Comparison of ENCODE assay signal across 21 mouse cellular contexts in the genomic region with DNA sequence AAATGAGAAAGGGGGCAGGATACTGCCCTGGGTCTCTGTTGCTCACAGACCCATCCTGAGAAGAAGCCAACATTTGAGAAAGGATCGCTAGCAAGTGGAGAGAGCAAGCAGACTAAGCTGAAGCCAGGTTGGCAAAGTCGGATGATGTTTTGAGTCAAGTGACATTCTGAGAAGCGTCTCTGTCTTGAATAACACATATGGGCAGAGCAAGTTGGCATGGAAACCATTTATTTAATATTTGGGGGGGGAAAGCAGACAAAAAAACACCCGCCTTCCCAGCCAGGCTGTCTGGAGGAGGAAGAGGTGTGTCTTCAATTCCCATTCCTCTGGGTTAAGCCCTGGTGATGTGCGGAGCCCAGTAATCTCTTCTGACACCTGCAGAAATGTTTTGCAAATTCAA.
DNase-seq lines count a peak whose midpoint lies in the region; ATAC-seq and TF ChIP-seq lines count a peak whose summit lies in the region.
"Had no signal": no experiment of that assay in that cellular context is flagged by ENCODE, and none has a peak within 500 bp of the region (broad histone marks: within the 10 kb centered on the region; RNA-seq: fewer than 3 reads in every experiment).

No protein-coding gene starts in this region.

- no peak for DNase-seq in forebrain, embryonic 10.5 days (ENCODE audit: extremely low spot score, low spot score)
- peak in 1 of 2 experiments; percentile 34 for DNase-seq in layer of hippocampus, adult 2 months (ENCODE audit: low spot score in 2 of 2)
- no peak for DNase-seq in layer of hippocampus, adult 11-12 months (ENCODE audit: low spot score)
- peak; percentile 49 for DNase-seq in brain, embryonic 14.5 days (ENCODE audit: low read depth)
- DNase-seq in forebrain, postnatal 0 days, result peak; percentile 47
- no peak for DNase-seq in adrenal gland, adult (ENCODE audit: inconsistent age in 2 of 2, low spot score in 1 of 2)
- DNase-seq: adrenal gland, adult 8-10 months; adrenal gland, postnatal 36 days; cerebellum, adult 11-12 months; cerebellum, adult 9-10 months; cerebellum, postnatal 25 days; gastrocnemius, postnatal 36 days; heart, adult 18-20 months; heart, postnatal 14 days; kidney, adult 11 months had no signal

- WGBS in forebrain, embryonic 15.5 days, result 72% methylated on average over 5 of the region's 5 CpGs
- WGBS in forebrain, embryonic 10.5 days, result 90% methylated on average over 5 of the region's 5 CpGs
- WGBS in forebrain, postnatal 0 days, result 60% methylated on average over 5 of the region's 5 CpGs

- H3K36me3 ChIP-seq in forebrain, embryonic 15.5 days, result peaks cover 3% of the 10 kb centered on the region; the same call in 1 of the 2 replicates
- H3K36me3 ChIP-seq in forebrain, embryonic 10.5 days (replicated peaks), result peaks cover 3% of the 10 kb centered on the region
- H3K36me3 ChIP-seq in forebrain, postnatal 0 days (ENCODE audit: insufficient read depth), result peaks cover 5% of the 10 kb centered on the region; the same call in 1 of the 2 replicates
- H3K36me3 ChIP-seq: embryonic facial prominence, embryonic 13.5 days; heart, embryonic 15.5 days had no signal

- H3K27me3 ChIP-seq in forebrain, embryonic 15.5 days, result no peaks in the 10 kb centered on the region
- H3K27me3 ChIP-seq in forebrain, embryonic 10.5 days (ENCODE audit: poor library complexity, severe bottlenecking), result no peaks in the 10 kb centered on the region
- no peaks in the 10 kb centered on the region for H3K27me3 ChIP-seq in forebrain, postnatal 0 days (ENCODE audit: insufficient read depth, low read length)
- H3K27me3 ChIP-seq: embryonic facial prominence, embryonic 13.5 days; heart, embryonic 15.5 days; hindbrain, embryonic 13.5 days had no signal

- ATAC-seq in forebrain, embryonic 15.5 days (replicated peaks), result peak; percentile 57; the same call in 1 of the 2 replicates
- ATAC-seq in forebrain, postnatal 0 days, result peak; percentile 50
- ATAC-seq: hindbrain, postnatal 0 days had no signal

- H3K4me3 ChIP-seq in forebrain, embryonic 15.5 days, result no peak overlapping the region
- H3K4me3 ChIP-seq in forebrain, embryonic 10.5 days, result no peak overlapping the region
- H3K4me3 ChIP-seq in layer of hippocampus, adult 2 months, result no peak overlapping the region
- H3K4me3 ChIP-seq in forebrain, postnatal 0 days (ENCODE audit: low read depth, low read length), result no peak overlapping the region
- H3K4me3 ChIP-seq: embryonic facial prominence, embryonic 13.5 days; heart, embryonic 15.5 days; hindbrain, embryonic 13.5 days had no signal

- TF ChIP-seq CTCF in layer of hippocampus, adult 2 months (conservative IDR thresholded peaks at IDR 0.05), result no peak
- TF ChIP-seq CTCF in brain, embryonic 14.5 days (IDR thresholded peaks at IDR 0.05; ENCODE audit: borderline replicate concordance, extremely low read depth, insufficient read depth, insufficient read length), result no peak
- no peak for TF ChIP-seq CTCF in forebrain, postnatal 0 days (IDR thresholded peaks at IDR 0.05; ENCODE audit: low read depth)

- no peaks in the 10 kb centered on the region for H3K9me3 ChIP-seq in forebrain, embryonic 15.5 days
- H3K9me3 ChIP-seq in forebrain, embryonic 10.5 days, result no peaks in the 10 kb centered on the region
- H3K9me3 ChIP-seq in forebrain, postnatal 0 days (ENCODE audit: low read length), result no peaks in the 10 kb centered on the region
- H3K9me3 ChIP-seq: embryonic facial prominence, embryonic 13.5 days; heart, embryonic 15.5 days; hindbrain, embryonic 13.5 days had no signal

- TF ChIP-seq POLR2A in brain, embryonic 14.5 days (IDR thresholded peaks at IDR 0.05; ENCODE audit: borderline replicate concordance, extremely low read depth, insufficient read depth, insufficient read length, poor library complexity, severe bottlenecking), result no peak

- peaks cover 10% of the 10 kb centered on the region; the same call in 1 of the 2 replicates for H3K4me1 ChIP-seq in forebrain, embryonic 15.5 days
- no peaks in the 10 kb centered on the region for H3K4me1 ChIP-seq in forebrain, embryonic 10.5 days
- no peaks in the 10 kb centered on the region for H3K4me1 ChIP-seq in forebrain, postnatal 0 days (ENCODE audit: insufficient read depth)
- H3K4me1 ChIP-seq: embryonic facial prominence, embryonic 13.5 days; heart, embryonic 15.5 days had no signal

- H3K27ac ChIP-seq in forebrain, embryonic 15.5 days (replicated peaks), result peak overlapping the region; percentile 47; the same call in 1 of the 2 replicates
- no peak overlapping the region for H3K27ac ChIP-seq in forebrain, embryonic 10.5 days
- H3K27ac ChIP-seq in layer of hippocampus, adult 2 months, result peak overlapping the region; percentile 32; the same call in 1 of the 2 replicates
- H3K27ac ChIP-seq in forebrain, postnatal 0 days (ENCODE audit: low read depth, low read length), result no peak overlapping the region
- H3K27ac ChIP-seq: embryonic facial prominence, embryonic 13.5 days; heart, embryonic 15.5 days; hindbrain, embryonic 13.5 days; hindbrain, postnatal 0 days had no signal

- no peak overlapping the region for H3K9ac ChIP-seq in forebrain, embryonic 15.5 days (replicated peaks)
- H3K9ac ChIP-seq in forebrain, postnatal 0 days, result no peak overlapping the region
- H3K9ac ChIP-seq: embryonic facial prominence, embryonic 13.5 days; heart, embryonic 15.5 days; hindbrain, embryonic 13.5 days had no signal

- no peak overlapping the region for H3K4me2 ChIP-seq in forebrain, embryonic 15.5 days (replicated peaks)
- no peak overlapping the region for H3K4me2 ChIP-seq in forebrain, postnatal 0 days (ENCODE audit: low read depth)
- H3K4me2 ChIP-seq: embryonic facial prominence, embryonic 13.5 days; heart, embryonic 11.5 days; heart, embryonic 15.5 days; hindbrain, embryonic 13.5 days had no signal

Comparison
In these comparisons a context has a peak if more than half of its experiments do, and no peak if none do; other contexts are left out.
1. H3K27ac ChIP-seq: peak in forebrain, embryonic 15.5 days (single experiment) and layer of hippocampus, adult 2 months (single experiment); none in forebrain, embryonic 10.5 days (single experiment) and forebrain, postnatal 0 days (single experiment).
2. DNase-seq: peak in brain, embryonic 14.5 days (single experiment) and forebrain, postnatal 0 days (single experiment); none in forebrain, embryonic 10.5 days (single experiment), layer of hippocampus, adult 11-12 months (single experiment) and adrenal gland, adult (0 of 2).